Mouse (Mus musculus): ENCODE data around the gene Slain2. TPM values are rescaled to one million over a fixed set of nuclear protein-coding genes. Genes with fewer than 3 reads are reported as not detected.

Gene Slain2
- polyA plus RNA-seq, 1 experiment from 2014 or later, result 24.0 TPM

DNA sequence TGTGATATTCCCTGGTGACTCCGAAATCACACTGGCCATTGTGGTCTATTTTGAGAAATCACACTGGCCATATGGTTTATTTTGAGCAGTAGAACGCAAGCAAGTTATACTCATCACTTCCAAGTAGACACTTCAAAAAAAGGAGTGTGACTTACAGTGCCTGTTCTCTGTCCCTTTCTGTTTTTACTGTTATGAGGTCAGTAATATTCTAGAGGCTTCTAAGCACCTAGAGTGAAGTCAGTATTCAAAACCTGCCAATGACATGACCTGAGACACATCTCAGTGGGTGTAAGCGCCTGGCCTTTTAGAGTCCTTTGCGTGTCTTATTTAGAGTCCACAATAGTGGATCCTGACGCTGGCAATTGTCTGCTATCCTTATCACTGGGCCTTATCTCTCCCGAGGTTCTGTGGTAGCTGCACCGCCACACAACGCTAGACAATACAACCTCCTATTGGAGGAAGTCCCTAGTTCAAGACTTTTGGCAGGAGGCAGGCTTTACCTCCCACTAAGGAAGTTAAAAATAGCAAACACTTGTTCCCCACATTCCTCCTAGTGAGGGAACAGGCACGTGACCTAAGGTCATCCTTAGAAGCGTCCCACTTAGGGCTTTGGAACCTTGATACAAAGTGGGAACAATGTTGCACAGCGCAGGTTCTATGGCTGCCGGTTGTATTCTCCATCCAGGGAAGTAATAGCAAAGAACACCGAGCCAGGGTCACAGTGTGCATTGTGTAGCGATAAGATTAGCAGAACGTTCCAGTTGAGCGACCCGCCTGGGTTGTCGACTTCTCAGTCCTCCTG, 17.4 kb upstream of the Slain2 start:
- H3K27ac ChIP-seq (ENCODE audit: low read length), result peak overlapping the region; percentile 94
- no peak overlapping the region for H3K4me3 ChIP-seq (ENCODE audit: low read length)
- H3K4me2 ChIP-seq (ENCODE audit: low read depth, low read length), result 0 out of 2 replicates have a peak overlapping the region, but pooled peaks have one; percentile 9
- H3K9me3 ChIP-seq (replicated peaks; ENCODE audit: control insufficient read depth, low read length), result 0 out of 2 replicates have a peak, but pooled peaks cover 3% of the 10 kb centered on the region
- peak; percentile 65 for ATAC-seq (replicated peaks; ENCODE audit: extremely low read depth, insufficient read depth, low FRiP score)
- H3K9ac ChIP-seq (ENCODE audit: low read length), result 0 out of 2 replicates have a peak overlapping the region, but pooled peaks have one; percentile 9
- 23% methylated on average over 18 of the region's 18 CpGs for WGBS
- H3K27me3 ChIP-seq (ENCODE audit: control insufficient read depth, insufficient read depth, low read length), result no peaks in the 10 kb centered on the region
- H3K36me3 ChIP-seq (ENCODE audit: control insufficient read depth, insufficient read depth), result no peaks in the 10 kb centered on the region
- peaks cover 26% of the 10 kb centered on the region for H3K4me1 ChIP-seq (ENCODE audit: control insufficient read depth, insufficient read depth, low read length)

DNA sequence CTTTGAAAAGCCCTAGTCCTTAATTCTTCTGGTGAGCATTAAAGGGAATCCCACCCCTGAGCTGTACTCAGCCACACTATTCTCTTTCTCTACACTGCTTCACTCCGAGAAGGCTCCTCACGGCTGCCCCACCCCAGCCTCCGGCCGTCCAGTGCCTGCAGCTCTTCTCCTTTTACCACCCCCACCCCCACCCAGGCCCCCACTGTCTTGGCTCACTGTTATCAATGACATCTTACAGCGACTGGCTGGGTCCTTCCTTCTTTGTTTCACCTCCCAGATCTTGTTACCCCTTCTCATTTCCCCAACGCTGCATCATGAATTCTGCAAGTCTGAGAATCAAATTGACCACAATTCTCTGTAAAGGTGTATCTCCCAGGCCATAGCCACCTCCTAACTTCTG, 16.1 kb upstream of the Slain2 start:
- 54% methylated on average over 6 of the region's 6 CpGs for WGBS
- Histone ChIP-seq H3K4me3 (ENCODE audit: low read length) (no peak overlapping the region), H3K9ac (ENCODE audit: low read length) (no peak overlapping the region), H3K9me3 (replicated peaks; ENCODE audit: control insufficient read depth, low read length) (0 out of 2 replicates have a peak, but pooled peaks cover 3% of the 10 kb centered on the region), H3K27ac (ENCODE audit: low read length) (peak overlapping the region; percentile 47; the same call in 1 of the 2 replicates), H3K4me1 (ENCODE audit: control insufficient read depth, insufficient read depth, low read length) (peaks cover 34% of the 10 kb centered on the region), H3K36me3 (ENCODE audit: control insufficient read depth, insufficient read depth) (no peaks in the 10 kb centered on the region), H3K27me3 (ENCODE audit: control insufficient read depth, insufficient read depth, low read length) (no peaks in the 10 kb centered on the region), H3K4me2 (ENCODE audit: low read depth, low read length) (no peak overlapping the region)
- ATAC-seq (replicated peaks; ENCODE audit: extremely low read depth, insufficient read depth, low FRiP score), result no peak

GRCm38 (mm10) chr5:72899255-72899654, 14.8 kb upstream of the Slain2 start:
- no peaks in the 10 kb centered on the region for H3K27me3 ChIP-seq (ENCODE audit: control insufficient read depth, insufficient read depth, low read length)
- peaks cover 40% of the 10 kb centered on the region for H3K4me1 ChIP-seq (ENCODE audit: control insufficient read depth, insufficient read depth, low read length)
- no peak overlapping the region for H3K9ac ChIP-seq (ENCODE audit: low read length)
- 67% methylated on average over 8 of the region's 8 CpGs for WGBS
- H3K4me2 ChIP-seq (ENCODE audit: low read depth, low read length), result no peak overlapping the region
- no peaks in the 10 kb centered on the region for H3K36me3 ChIP-seq (ENCODE audit: control insufficient read depth, insufficient read depth)
- no peak overlapping the region for H3K4me3 ChIP-seq (ENCODE audit: low read length)
- ATAC-seq (replicated peaks; ENCODE audit: extremely low read depth, insufficient read depth, low FRiP score), result no peak
- H3K9me3 ChIP-seq (replicated peaks; ENCODE audit: control insufficient read depth, low read length), result no peaks in the 10 kb centered on the region
- no peak overlapping the region for H3K27ac ChIP-seq (ENCODE audit: low read length)

- no peak for ATAC-seq (replicated peaks; ENCODE audit: extremely low read depth, insufficient read depth, low FRiP score)
- WGBS, result 86% methylated on average over 4 of the region's 4 CpGs
- no peak overlapping the region for H3K9ac ChIP-seq (ENCODE audit: low read length)
- no peak overlapping the region for H3K4me3 ChIP-seq (ENCODE audit: low read length)
- no peak overlapping the region for H3K4me2 ChIP-seq (ENCODE audit: low read depth, low read length)
- H3K27ac ChIP-seq (ENCODE audit: low read length), result no peak overlapping the region
- peaks cover 36% of the 10 kb centered on the region for H3K4me1 ChIP-seq (ENCODE audit: control insufficient read depth, insufficient read depth, low read length)
- no peaks in the 10 kb centered on the region for H3K27me3 ChIP-seq (ENCODE audit: control insufficient read depth, insufficient read depth, low read length)
- no peaks in the 10 kb centered on the region for H3K36me3 ChIP-seq (ENCODE audit: control insufficient read depth, insufficient read depth)
- no peaks in the 10 kb centered on the region for H3K9me3 ChIP-seq (replicated peaks; ENCODE audit: control insufficient read depth, low read length)
Observed at GRCm38 (mm10) chr5:72901866-72902265, 12.2 kb upstream of the Slain2 start.

- no peaks in the 10 kb centered on the region for H3K9me3 ChIP-seq (replicated peaks; ENCODE audit: control insufficient read depth, low read length)
- WGBS, result 78% methylated on average over 3 of the region's 3 CpGs
- no peak overlapping the region for H3K4me2 ChIP-seq (ENCODE audit: low read depth, low read length)
- H3K36me3 ChIP-seq (ENCODE audit: control insufficient read depth, insufficient read depth), result no peaks in the 10 kb centered on the region
- H3K9ac ChIP-seq (ENCODE audit: low read length), result no peak overlapping the region
- H3K27ac ChIP-seq (ENCODE audit: low read length), result peak overlapping the region; percentile 85
- H3K4me3 ChIP-seq (ENCODE audit: low read length), result no peak overlapping the region
- ATAC-seq (replicated peaks; ENCODE audit: extremely low read depth, insufficient read depth, low FRiP score), result no peak
- peaks cover 32% of the 10 kb centered on the region for H3K4me1 ChIP-seq (ENCODE audit: control insufficient read depth, insufficient read depth, low read length)
- H3K27me3 ChIP-seq (ENCODE audit: control insufficient read depth, insufficient read depth, low read length), result no peaks in the 10 kb centered on the region
Observed at GRCm38 (mm10) chr5:72902312-72902711, 11.8 kb upstream of the Slain2 start.

DNA sequence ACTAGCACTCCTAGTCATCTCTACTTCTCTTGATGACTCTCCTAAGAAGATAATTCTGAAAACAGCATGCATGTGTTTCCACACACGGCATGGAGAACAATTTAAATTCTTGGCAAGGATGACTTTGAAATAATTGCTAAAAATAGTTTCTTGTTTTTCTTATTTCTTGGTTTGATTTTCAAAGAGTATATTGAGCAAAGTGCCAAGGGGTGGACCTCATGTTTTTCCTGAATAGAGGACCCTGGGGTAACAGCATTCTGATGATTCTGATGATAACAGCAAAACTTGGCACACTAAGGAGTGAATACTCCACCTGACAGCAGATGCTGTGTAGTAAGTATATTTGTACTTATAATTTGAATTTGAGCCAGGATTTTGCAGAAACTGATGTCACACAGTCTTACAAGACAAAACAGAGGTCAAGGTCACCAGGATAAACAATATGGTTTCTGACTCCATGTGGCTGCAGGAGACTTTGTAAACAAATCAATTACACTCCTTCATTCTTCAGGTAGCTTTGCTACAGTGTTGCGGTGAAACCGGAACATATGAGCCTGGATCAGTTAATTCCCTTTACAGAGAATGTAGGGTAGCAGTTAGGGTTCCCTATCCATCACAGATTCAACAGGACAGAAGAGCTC, 11.1 kb upstream of the Slain2 start:
- WGBS, result 60% methylated on average over 3 of the region's 3 CpGs
- Histone ChIP-seq H3K9me3 (replicated peaks; ENCODE audit: control insufficient read depth, low read length) (no peaks in the 10 kb centered on the region), H3K4me2 (ENCODE audit: low read depth, low read length) (no peak overlapping the region), H3K36me3 (ENCODE audit: control insufficient read depth, insufficient read depth) (no peaks in the 10 kb centered on the region), H3K4me1 (ENCODE audit: control insufficient read depth, insufficient read depth, low read length) (peaks cover 29% of the 10 kb centered on the region), H3K27me3 (ENCODE audit: control insufficient read depth, insufficient read depth, low read length) (no peaks in the 10 kb centered on the region), H3K4me3 (ENCODE audit: low read length) (no peak overlapping the region), H3K9ac (ENCODE audit: low read length) (no peak overlapping the region), H3K27ac (ENCODE audit: low read length) (peak overlapping the region; percentile 85)
- no peak for ATAC-seq (replicated peaks; ENCODE audit: extremely low read depth, insufficient read depth, low FRiP score)

GRCm38 (mm10) chr5:72904903-72905790, 9.0 kb upstream of the Slain2 start:
- WGBS, result 49% methylated on average over 18 of the region's 18 CpGs
- H3K27me3 ChIP-seq (ENCODE audit: control insufficient read depth, insufficient read depth, low read length), result no peaks in the 10 kb centered on the region
- peak; percentile 89 for ATAC-seq (replicated peaks; ENCODE audit: extremely low read depth, insufficient read depth, low FRiP score)
- peaks cover 35% of the 10 kb centered on the region for H3K4me1 ChIP-seq (ENCODE audit: control insufficient read depth, insufficient read depth, low read length)
- H3K9me3 ChIP-seq (replicated peaks; ENCODE audit: control insufficient read depth, low read length), result no peaks in the 10 kb centered on the region
- H3K9ac ChIP-seq (ENCODE audit: low read length), result peak overlapping the region; percentile 40; the same call in 1 of the 2 replicates
- no peaks in the 10 kb centered on the region for H3K36me3 ChIP-seq (ENCODE audit: control insufficient read depth, insufficient read depth)
- no peak overlapping the region for H3K4me3 ChIP-seq (ENCODE audit: low read length)
- peak overlapping the region; percentile 96 for H3K27ac ChIP-seq (ENCODE audit: low read length)
- peak overlapping the region; percentile 43; the same call in 1 of the 2 replicates for H3K4me2 ChIP-seq (ENCODE audit: low read depth, low read length)

GRCm38 (mm10) chr5:72907402-72907801, 6.7 kb upstream of the Slain2 start:
- Histone ChIP-seq H3K4me2 (ENCODE audit: low read depth, low read length) (no peak overlapping the region), H3K36me3 (ENCODE audit: control insufficient read depth, insufficient read depth) (no peaks in the 10 kb centered on the region), H3K27ac (ENCODE audit: low read length) (no peak overlapping the region), H3K9ac (ENCODE audit: low read length) (no peak overlapping the region), H3K9me3 (replicated peaks; ENCODE audit: control insufficient read depth, low read length) (no peaks in the 10 kb centered on the region), H3K4me3 (ENCODE audit: low read length) (no peak overlapping the region), H3K27me3 (ENCODE audit: control insufficient read depth, insufficient read depth, low read length) (no peaks in the 10 kb centered on the region), H3K4me1 (ENCODE audit: control insufficient read depth, insufficient read depth, low read length) (peaks cover 39% of the 10 kb centered on the region)
- WGBS, result 73% methylated on average over 6 of the region's 6 CpGs
- ATAC-seq (replicated peaks; ENCODE audit: extremely low read depth, insufficient read depth, low FRiP score), result no peak

Measured in heart, embryonic 16.5 days (tissue).